Mouse (Mus musculus) urinary bladder, adult 18-20 months (tissue): Measurements from ENCODE around the gene Sh3rf3.

ENCODE experiments used
- DNase-seq, 2 experiments: peaks; one replicate each; pipeline ENCODE4 v3.0.0; 2022; ENCODE audit warnings: low spot score in 2 of 2, mixed read lengths in 2 of 2

Sh3rf3 gene

DNA sequence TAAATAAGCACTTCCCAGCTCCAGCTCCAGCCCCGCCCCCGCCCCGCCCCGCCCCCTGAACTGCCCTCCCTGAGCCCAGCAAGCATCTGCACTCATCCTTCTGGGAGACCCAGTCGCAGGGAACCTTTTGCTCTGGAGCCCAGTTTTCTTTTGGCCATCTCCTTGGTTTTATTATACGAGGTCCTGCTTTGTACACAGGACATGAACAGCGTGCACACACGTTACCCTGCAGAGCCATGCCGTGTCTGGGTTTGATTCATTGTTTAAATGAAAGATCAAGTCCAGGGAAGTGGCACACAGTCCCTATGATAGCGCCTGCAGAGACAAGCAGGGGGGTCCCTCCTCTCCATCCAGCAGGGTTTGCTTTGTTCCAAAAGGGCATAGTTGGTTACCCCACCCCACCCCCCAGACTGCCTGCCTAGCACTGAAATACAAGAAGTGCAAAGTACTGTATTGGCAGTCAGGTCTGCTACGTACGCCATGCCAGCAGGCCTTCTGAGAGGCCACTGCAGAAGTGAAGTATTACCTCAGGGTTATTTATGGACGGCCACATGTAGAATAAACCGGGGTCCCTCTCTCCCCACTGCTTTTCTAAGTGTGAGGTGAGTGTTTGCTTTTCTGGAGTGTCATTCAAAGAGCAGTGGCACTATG is 41.5 kb downstream of the Sh3rf3 start:
- DNase-seq = no peak

DNA sequence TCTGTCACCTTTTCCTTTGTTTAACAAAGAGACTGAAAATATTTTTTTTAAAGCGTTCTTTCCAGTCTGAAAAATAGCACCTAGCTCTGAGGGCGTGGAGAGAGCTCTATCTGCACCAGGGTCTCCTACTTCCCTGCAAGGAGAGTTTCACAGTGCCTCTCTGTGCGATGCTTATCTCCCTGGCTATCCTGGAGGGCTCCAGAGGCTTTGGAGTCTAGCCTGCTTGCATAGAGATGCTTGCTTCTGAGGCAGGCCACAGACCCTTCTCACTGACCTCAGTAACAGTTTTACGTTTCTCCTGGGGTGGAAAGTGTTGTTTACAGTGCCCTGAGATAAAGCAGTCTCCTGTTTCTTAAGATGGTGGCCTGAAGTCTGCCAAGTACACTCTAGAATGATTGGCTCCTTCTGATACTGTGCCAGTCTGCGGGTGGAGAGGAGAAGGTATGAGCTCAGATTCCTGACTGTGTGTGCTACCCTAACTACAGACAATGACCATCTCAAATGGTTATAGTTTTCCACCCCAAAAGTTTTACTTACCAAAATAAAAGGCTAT is 42.1 kb downstream of the Sh3rf3 start:
- DNase-seq = no peak

DNA sequence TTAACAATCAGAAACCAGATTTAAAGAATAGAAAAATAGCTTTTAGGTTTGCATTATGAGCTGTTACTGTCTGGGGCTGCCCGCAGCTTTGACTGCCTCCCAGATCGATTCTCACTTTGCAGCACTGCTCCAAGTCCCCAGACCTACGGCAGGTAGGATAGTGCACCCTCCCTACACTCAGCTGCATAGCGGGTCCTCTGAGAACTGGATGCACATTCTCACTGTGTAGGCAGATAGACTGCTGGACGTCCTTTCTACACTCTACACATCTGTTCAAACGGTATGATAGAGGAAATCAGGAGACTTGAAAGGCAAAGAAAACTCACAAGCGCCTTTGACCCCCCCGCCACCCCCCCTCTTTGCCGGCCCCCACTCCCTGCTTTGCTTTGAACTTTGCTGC is 42.7 kb downstream of the Sh3rf3 start:
- DNase-seq = no peak

DNA sequence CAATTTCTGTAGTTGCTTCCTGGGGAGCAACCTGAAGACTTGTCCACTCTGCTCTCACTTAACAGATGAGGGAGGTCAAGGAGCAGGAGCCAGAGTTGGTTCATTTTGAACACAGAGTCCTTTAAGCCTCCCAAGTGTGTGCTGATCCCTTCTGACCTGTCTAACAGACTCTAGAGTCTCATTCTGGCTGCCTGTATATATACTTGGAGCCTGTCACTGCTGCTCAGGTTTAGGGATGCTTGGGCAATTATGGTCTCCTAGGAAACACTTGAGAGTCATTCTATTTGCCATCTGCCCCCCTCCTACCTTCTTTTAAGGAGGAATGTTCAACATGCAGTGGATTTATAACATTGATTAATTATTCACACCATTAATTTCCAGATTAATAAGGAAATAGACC is 43.6 kb downstream of the Sh3rf3 start:
- DNase-seq = no peak

DNA sequence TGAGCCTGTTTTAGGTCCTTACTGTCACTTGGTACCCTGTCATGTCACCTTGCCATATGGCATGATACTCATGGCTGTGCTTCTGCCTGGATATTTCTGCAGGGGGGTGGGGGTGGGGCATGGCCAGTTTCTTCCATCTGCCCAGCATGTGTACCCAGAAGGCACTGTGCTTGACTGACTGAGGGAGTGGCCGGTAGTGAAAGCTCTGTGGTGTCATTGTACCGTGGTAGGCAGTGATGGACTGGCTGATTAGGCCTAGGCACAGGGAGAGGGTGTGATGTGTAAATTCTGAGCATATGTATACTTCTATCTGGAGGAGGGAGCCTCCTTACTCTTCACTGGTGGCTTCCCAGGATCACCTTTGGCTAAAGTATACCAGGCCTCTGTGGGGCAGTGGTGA is 51.6 kb downstream of the Sh3rf3 start:
- DNase-seq = no peak

GRCm38 (mm10) chr10:58867536-58867935 is 54.4 kb downstream of the Sh3rf3 start:
- no peak for DNase-seq

- no peak for DNase-seq
Measured at GRCm38 (mm10) chr10:58869836-58870235, 56.7 kb downstream of the Sh3rf3 start.

DNA sequence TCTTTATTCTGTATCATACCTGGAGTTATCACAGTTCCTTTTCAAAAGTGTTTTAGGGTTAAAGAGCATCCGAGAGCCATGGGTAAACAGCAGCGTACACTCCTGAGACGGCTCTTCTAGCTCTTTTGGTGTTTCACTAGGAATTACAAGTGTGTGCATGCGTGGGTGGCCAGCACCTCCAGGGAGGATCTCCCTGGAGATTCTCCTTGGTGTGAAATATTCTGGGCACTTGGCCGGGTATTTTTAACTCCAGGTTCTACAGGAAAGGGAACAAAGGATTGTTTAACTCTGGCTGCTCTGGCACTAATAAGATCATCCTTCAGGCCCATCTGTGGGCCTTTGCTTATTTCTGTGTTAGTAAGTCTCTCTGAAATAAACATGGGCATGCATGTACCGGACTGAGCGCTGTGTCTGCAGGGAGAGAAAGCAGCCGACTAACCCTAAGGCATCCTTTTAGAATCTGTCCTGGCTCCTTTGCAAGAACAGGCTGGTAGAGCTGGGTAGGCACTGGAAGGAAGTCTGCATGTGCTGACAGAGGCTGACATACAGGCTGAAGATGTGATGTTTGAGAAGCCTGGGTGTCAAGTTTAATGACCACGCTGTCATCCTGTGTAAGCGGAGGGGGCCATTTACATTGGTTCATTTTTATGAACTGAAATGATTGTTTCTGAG is 58.1 kb downstream of the Sh3rf3 start:
- DNase-seq = no peak

- no peak for DNase-seq
Measured at GRCm38 (mm10) chr10:58871821-58872577, 58.8 kb downstream of the Sh3rf3 start.

GRCm38 (mm10) chr10:58877835-58878234 is 64.7 kb downstream of the Sh3rf3 start:
- DNase-seq = no peak

DNA sequence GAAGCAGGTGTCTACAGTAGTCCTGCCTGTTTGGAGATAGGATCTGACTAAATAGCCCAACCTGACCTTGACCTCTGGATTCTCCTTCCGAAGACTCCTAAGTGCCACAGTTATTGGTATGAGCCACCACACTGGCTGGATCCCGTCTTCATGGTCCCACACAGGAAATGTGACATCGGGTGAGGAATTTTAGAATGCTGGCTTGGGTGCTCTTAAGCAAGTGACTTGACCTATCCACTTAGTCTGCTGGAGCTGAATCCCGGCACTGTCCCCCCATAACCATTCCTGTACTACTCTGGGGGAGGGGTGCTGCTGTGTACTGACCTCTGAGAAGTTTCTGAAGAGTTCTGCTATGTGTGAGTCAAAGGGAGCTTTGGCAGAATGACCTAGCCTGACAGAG is 65.5 kb downstream of the Sh3rf3 start:
- DNase-seq = no peak

DNA sequence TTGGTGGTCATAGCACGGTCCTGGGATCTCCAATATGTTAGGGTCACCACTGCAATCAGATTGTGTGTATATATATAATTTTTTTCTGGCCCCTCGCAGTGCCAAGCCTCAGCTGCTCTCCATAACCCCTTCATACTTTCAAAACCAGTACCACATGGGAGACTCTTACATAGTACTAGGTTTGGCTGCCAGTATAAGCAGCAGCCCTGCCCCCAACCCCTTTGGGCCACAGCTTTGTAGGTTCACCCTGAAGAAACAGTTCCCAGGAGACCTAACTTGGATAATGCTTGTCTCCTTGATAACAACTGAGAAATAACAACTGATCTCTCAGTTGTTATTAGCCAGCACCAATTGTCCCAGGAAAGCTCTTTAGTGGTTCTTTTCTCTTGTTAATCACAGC is 69.6 kb downstream of the Sh3rf3 start:
- DNase-seq = no peak

DNA sequence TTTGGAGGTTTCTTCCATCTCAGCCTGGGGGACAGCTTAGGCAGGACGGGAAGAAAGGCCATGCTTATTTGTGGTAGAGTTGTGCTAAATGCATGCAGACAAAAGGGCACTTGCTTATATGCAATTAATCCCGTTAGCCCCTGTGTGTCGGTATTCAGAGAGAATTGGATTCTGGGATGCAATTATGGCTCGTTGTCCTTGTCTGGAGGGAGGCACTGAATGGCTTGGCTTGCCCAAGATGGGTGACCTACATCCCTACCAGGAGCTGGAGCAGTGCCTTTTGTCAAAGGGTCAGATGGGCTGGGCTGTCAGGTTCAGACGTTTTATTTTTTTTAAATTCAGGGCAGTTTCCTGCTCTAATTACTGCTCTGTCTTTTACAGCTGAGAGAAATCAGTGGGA is 72.2 kb downstream of the Sh3rf3 start:
- DNase-seq = no peak

GRCm38 (mm10) chr10:58885816-58886215 is 72.7 kb downstream of the Sh3rf3 start:
- DNase-seq = no peak

- DNase-seq = no peak
Measured at GRCm38 (mm10) chr10:58890671-58891439, 77.7 kb downstream of the Sh3rf3 start.

DNA sequence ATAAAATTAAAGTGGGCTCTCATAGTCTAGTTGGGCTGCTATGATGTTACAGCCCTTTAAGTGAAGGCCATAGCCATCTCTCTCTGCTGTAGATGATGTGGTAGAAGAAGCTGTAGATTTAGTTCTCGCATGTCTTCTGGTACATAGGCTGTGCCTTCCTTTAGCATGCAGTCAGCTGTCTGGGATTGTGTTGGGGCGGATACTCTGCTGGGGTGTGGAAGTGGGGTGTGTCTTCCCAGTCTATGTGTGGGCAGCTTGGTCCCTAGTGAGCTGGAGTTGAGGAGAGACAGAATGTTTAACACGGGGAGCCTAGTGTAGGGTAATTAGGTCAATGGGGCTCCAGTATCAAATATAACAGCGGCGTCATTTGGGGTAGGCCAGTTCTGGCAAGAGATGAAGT is 82.3 kb downstream of the Sh3rf3 start:
- no peak for DNase-seq

DNA sequence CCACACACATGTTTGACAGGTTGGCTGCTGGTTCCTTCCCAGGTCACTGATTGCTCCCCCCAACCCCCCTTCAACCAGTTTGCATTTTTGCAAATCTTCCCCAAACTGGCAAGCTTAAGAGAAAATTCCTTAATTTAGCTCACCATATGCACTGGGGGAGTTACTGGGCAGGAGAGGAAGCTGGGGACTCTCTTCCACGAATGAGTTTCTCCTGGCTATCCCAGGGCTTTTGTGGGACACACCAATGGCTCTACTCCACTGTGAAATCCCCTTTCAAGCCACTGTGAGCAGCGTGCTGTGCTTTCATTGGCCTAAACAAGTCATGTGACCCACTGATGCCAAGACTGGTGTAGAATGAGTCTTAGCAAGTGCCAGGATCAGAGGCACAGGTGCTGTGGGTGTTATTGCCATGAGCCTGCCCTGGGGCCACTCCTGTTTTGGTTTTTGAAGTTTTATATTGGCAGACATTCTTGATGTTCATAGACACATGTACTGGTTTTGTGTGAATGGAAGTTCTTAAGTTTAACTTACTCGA is 83.9 kb downstream of the Sh3rf3 start:
- no peak for DNase-seq

- no peak for DNase-seq
Measured at GRCm38 (mm10) chr10:58905253-58905652, 92.1 kb downstream of the Sh3rf3 start.

DNA sequence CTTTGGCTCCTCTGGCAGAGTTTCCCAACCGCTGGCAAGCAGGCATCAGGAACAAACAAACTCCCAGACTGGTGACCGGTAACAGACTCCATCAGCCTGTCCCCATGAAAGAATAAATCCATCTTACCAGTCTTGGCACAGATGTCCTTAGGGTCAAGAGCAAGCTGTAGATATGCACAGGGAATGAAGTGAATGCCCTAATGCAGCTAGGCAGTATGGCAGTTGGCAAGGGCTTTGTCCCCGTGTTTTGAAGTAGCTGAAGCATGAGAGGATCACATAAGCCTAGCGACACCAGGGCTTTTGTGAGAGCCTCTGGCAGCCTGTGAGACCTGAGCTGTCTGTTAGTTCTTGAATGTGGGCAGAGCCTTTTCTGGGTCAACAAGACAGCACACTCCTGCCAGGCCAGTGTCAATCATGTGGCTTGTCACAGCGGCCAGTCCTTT is 93.9 kb downstream of the Sh3rf3 start:
- no peak for DNase-seq

DNA sequence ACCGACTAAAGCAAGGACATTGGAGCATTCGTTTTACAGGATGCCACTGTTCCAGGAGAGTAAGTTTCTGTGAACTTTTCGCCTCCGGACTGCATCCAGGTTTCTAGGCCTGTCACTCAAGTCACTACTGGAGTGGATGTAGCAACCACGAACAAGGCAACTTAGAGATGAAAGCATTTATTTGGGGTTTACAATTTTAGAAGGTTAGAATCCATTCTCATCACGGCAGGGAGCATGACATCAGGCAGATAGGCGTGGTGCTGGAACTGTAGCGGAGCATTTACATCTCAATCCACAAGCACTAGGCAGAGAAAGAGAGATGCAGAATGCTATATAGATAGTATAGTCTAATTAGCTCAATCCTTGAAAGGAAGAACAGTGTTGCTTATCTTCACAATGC is 95.3 kb downstream of the Sh3rf3 start:
- DNase-seq = no peak
